Mouse (Mus musculus) T-helper 17 cell (primary cell): ENCODE results near the gene Cars.

ENCODE experiments used
- in situ Hi-C, 2 experiments: fragments of 300-600 bp; cut with MboI, MseI; formaldehyde crosslinking; loops; 1 replicate in 1 of 2; 2 replicates in 1 of 2; pipeline ENCODE4 v1.15.1; 2025; ENCODE audit warnings: high pct_unique_total_duplicates in 2 of 2

Cars gene

GRCm38 (mm10) chr7:143513763-143514415 lies 86.0 kb downstream of the Cars start:
- in situ Hi-C loops: no loop called here

DNA sequence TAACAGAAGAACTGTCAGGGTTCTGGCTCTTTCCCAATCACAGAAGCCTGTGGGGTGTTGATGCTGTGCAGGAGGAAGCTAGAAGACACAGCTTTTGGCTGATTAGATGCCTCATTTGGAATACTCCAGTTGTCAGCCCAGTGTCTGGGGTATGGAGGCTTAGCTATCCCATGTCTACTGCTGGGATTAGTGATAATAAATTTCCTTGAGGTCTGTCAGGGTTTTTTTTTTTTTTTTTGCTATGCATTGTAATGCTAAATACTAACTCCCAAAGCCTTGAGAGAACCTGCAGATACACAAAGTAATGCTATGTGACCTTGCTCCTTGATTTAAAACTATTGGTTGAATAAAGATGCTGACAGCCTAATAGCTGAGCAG lies 88.6 kb downstream of the Cars start:
- in situ Hi-C loops: no loop called here

DNA sequence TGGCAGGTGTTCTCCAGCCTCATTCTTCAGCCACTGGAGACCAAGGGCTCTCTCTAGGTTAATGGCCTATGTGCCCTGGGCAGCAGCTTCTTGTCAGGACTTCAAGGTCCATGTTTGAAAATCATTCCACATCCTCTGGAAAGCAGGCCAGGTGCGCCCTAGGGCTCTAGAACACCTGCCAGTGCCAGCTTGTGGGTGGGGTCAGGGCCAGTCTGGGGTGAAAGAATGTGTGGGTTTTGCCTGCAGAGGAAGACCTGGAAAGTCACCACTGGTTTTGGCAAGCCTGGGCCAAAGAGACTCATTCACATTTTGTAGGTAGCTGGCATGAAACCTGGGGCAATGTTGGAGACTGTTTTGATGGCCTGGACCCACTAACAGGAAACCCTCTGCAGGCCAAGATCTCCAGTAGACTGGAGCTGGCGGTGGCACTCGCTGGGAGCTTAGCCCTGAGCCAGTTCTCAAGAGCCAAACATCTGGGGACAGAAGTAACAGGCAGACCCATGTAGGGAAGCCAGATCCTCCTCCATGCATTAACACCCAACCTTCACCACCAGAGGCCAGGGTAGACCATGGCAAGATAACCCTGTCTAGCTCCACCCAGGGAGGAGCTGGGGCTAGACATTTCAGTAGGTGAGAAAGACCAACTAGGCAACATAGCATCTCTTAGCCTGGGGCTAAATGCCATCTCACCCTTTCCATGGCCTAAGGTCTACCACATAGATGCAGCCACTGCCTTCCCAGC lies 89.1 kb downstream of the Cars start:
- in situ Hi-C loops: no loop called here

DNA sequence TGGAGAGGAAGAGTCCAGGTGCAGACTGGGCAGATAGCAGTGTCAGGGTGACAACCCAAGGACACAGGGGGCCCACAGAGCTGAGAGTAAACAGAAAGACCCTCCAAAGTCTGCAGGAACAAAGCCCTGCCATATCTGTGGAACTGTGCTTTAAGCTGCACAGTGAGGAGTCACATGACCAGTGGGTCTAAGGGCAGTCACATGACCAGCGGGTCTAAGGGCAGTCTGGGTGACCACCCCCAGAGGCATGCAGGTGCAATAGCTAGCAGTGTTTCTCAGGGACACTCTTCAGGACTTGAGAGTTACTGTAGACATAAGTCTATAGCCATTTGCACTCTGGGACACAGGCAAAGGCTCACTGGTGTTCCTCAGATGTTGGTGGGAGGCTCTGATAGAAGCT lies 90.3 kb downstream of the Cars start:
- in situ Hi-C loops: no loop called here
